Mouse (Mus musculus) hindbrain, embryonic 11.5 days (tissue): ENCODE measurements at regions not wholly inside any gene's neighbourhood (a gene's known extent, or its start where the extent isn't known, plus 50 kb on each side); places are given as distances from the start of the nearest gene placed in this dataset.

Source experiments
- ATAC-seq: fragments of 200-750 bp; cut with Nextera tagmentation; 2 replicates; pipeline ENCODE4 v1.8.0; 2017; ENCODE audit warnings: mild to moderate bottlenecking, moderate TSS enrichment, moderate library complexity; ENCODE audit not compliant: low FRiP score
- DNase-seq: peaks from one replicate; pipeline ENCODE4 v3.0.0-alpha.2; 2015; ENCODE audit warnings: low spot score
- H3K27ac ChIP-seq: fragments of 300-500 bp; sonication (generic); 2 replicates; pipeline ENCODE4 v1.5.1; 2014; ENCODE audit warnings: mild to moderate bottlenecking, low read depth, low read length
- H3K27me3 ChIP-seq: fragments of 300-500 bp; sonication (generic); 2 replicates; pipeline ENCODE4 v1.6.1; 2014; ENCODE audit warnings: mild to moderate bottlenecking, low read length, moderate library complexity, mixed read lengths; ENCODE audit not compliant: control insufficient read depth, insufficient read depth
- H3K36me3 ChIP-seq: fragments of 300-500 bp; sonication (generic); 2 replicates; pipeline ENCODE4 v1.6.1; 2014; ENCODE audit warnings: mild to moderate bottlenecking, low read length, moderate library complexity, mixed read lengths; ENCODE audit not compliant: control insufficient read depth, insufficient read depth
- H3K4me1 ChIP-seq: fragments of 300-500 bp; sonication (generic); replicated peaks from 2 replicates; pipeline ENCODE4 v1.6.1; 2014; ENCODE audit warnings: low read length, mixed read lengths; ENCODE audit not compliant: control insufficient read depth, insufficient read depth
- H3K4me2 ChIP-seq: fragments of 300-500 bp; sonication (generic); replicated peaks from 2 replicates; pipeline ENCODE4 v1.6.1; 2014; ENCODE audit warnings: mild to moderate bottlenecking, low read depth, low read length
- H3K4me3 ChIP-seq: fragments of 300-500 bp; sonication (generic); 2 replicates; pipeline ENCODE4 v1.5.1; 2014; ENCODE audit warnings: low read depth, low read length
- H3K9ac ChIP-seq: fragments of 300-500 bp; sonication (generic); 2 replicates; pipeline ENCODE4 v1.6.1; 2014; ENCODE audit warnings: low read depth, low read length
- H3K9me3 ChIP-seq: fragments of 300-500 bp; sonication (generic); 2 replicates; pipeline ENCODE4 v1.6.1; 2016; ENCODE audit warnings: low read length; ENCODE audit not compliant: control insufficient read depth
- WGBS: fragments of 180-500 bp; shearing (Covaris S2); extraction: QIAGEN DNeasy Blood & Tissue Kit; methylation state at CpG from one replicate; pipeline ENCODE4 v1.1.7; 2014; 5-methylcytosine and 5-hydroxymethylcytosine counted together

DNA sequence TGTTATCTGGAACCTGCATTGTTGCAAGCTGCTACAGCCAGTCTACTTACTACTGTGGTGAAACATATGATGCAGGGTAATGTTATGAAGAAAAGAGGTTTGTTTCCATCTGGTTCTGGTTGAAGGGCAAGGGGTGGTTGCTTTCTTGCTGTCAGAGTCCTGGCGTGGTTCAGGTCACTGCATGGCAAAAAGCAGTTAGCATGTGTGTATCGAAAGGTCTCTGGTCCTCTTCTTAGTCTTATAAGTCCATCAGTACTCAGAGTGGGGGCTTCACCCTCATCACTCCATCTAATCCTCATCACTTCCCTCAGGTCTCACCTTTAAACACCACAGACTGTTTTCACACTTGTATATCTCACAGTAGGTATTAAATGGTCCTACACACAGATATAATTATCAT lies 99.7 kb upstream of the Ranbp3l start:
- Histone ChIP-seq H3K4me3 (no peak overlapping the region), H3K4me1 (no peaks in the 10 kb centered on the region; the same call in 1 of the 2 replicates), H3K9me3 (no peaks in the 10 kb centered on the region), H3K27ac (no peak overlapping the region), H3K9ac (no peak overlapping the region), H3K36me3 (no peaks in the 10 kb centered on the region), H3K4me2 (no peak overlapping the region), H3K27me3 (no peaks in the 10 kb centered on the region)
- ATAC-seq (no peak), DNase-seq (no peak)
- WGBS = 82% methylated on average over 2 of the region's 2 CpGs

DNA sequence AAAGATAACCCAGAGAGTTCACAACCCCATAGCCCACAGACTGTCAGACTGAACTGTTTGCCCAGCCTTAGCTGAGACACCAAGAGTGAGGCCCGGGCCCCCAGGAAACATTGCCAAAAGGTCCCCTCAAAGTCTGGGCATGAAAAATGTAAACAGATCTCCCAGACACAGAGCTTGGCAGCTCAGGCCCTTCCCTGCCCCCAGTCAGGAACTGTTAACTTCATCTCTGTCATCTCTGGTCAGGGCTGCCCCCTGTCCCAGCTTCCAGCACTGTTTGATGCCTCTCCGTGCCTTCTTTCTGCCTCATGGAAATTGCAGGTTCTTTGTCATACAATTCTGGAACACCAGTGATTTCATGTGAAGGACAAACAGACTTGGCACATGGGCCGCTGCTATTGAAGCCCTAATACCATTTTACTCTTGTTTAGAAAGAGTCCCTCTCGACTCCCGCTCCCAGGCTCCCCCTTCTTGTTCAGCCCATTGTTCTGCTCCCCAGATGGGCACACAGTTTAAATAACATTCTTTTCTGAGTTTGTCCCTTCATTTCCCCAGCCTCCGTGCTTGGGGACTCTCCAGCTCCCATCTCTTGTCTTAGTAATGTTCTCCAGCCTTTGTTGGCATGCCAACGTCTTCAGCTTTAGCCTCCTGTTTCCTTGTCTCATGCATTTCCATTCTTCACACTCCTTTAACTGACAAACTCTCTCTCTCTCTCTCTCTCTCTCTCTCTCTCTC lies 100.4 kb upstream of the Ranbp3l start:
- Histone ChIP-seq H3K4me3 (no peak overlapping the region), H3K9me3 (no peaks in the 10 kb centered on the region), H3K9ac (no peak overlapping the region), H3K4me1 (no peaks in the 10 kb centered on the region; the same call in 1 of the 2 replicates), H3K36me3 (no peaks in the 10 kb centered on the region), H3K4me2 (no peak overlapping the region), H3K27me3 (no peaks in the 10 kb centered on the region), H3K27ac (no peak overlapping the region)
- DNase-seq = no peak
- 50% methylated on average over 7 of the region's 7 CpGs for WGBS
- ATAC-seq = no peak

DNA sequence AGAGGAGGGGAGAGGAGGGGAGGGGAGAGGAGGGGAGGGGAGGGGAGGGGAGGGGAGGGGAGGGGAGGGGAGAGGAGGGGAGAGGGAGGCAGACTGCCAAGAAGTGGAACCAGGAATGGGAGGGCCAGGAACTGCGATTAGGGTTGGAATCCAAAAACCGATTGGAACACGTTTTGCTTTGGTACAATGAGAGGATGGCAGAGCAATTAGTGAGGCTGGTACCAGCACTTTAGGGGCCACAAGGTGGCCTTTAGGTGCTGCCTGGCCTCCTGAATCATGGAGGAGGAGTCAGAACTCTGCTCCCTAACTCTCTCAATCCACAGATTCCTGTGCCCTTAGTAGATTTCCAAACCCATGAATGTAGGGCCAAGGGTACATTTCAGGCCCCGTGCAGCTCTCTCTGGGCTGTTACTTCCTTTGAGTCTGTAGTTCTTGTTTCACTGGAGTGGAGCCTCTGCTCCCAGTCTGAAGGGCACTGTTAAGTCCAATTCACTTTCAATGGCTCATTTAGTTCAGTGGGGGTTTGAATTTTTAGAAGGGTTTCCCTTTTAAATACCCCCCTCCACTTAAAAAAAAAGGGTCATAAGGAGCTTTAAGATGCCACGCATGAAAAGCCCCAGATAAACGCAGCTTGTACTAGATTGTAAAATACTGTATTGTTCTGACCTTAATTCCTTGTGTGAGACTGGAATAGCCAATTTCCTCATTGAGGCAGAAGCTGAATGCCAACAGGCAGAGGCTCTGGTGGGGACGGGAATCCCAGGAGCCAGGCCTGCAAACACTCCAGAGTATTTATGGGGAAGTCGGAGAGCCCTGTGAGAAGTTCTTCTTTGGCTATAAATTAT lies 102.4 kb upstream of the Ranbp3l start:
- Histone ChIP-seq H3K4me2 (no peak overlapping the region), H3K4me1 (no peaks in the 10 kb centered on the region; the same call in 1 of the 2 replicates), H3K4me3 (no peak overlapping the region), H3K9ac (no peak overlapping the region), H3K27me3 (no peaks in the 10 kb centered on the region), H3K36me3 (no peaks in the 10 kb centered on the region), H3K9me3 (no peaks in the 10 kb centered on the region), H3K27ac (no peak overlapping the region)
- ATAC-seq (no peak), DNase-seq (no peak)
- WGBS = 77% methylated on average over 8 of the region's 8 CpGs

- H3K4me2 ChIP-seq = no peak overlapping the region
- no peaks in the 10 kb centered on the region for H3K4me1 ChIP-seq
- ATAC-seq (0 out of 2 replicates have a peak, but pooled peaks have one; percentile 19), DNase-seq (no peak)
- H3K36me3 ChIP-seq = no peaks in the 10 kb centered on the region
- no peaks in the 10 kb centered on the region for H3K9me3 ChIP-seq
- H3K9ac ChIP-seq = no peak overlapping the region
- H3K27ac ChIP-seq = no peak overlapping the region
- 55% methylated on average over 11 of the region's 11 CpGs for WGBS
- no peak overlapping the region for H3K4me3 ChIP-seq
- no peaks in the 10 kb centered on the region for H3K27me3 ChIP-seq
These were observed 111.2 kb upstream of the Ranbp3l start for GRCm38 (mm10) chr15:8856419-8857084.

- Histone ChIP-seq H3K27me3 (no peaks in the 10 kb centered on the region), H3K4me3 (no peak overlapping the region), H3K9ac (no peak overlapping the region), H3K36me3 (no peaks in the 10 kb centered on the region), H3K4me2 (no peak overlapping the region), H3K4me1 (no peaks in the 10 kb centered on the region), H3K9me3 (no peaks in the 10 kb centered on the region), H3K27ac (no peak overlapping the region)
- no peak for ATAC-seq
- no peak for DNase-seq
- 90% methylated on average over 3 of the region's 3 CpGs for WGBS
These were observed 112.2 kb upstream of the Ranbp3l start for GRCm38 (mm10) chr15:8855511-8855910.

DNA sequence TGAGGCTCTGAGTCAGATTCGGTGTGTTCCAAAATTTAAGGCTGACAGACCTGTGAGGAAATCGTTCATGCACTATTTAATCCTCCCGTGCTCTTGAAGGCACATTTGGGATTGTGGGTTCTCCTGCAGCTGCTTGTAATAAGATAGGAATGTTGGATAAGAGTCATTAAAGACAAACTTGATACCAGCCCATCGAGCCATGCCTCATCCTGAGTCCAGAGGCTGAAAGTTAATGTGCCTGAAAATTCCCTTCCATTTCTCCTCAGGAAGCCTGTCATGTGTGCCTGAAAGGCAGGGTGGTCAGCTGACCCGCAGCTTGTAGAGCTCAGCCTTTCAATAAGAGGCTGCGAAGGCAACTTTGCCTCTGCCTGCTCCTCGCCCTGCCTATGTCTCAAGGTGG lies 113.4 kb upstream of the Ranbp3l start:
- H3K36me3 ChIP-seq = no peaks in the 10 kb centered on the region
- H3K4me2 ChIP-seq = no peak overlapping the region
- H3K9me3 ChIP-seq = no peaks in the 10 kb centered on the region
- H3K27ac ChIP-seq = no peak overlapping the region
- H3K9ac ChIP-seq = no peak overlapping the region
- H3K4me3 ChIP-seq = no peak overlapping the region
- DNase-seq (no peak), ATAC-seq (no peak)
- no peaks in the 10 kb centered on the region for H3K27me3 ChIP-seq
- H3K4me1 ChIP-seq = no peaks in the 10 kb centered on the region
- WGBS = 71% methylated on average over 7 of the region's 7 CpGs

DNA sequence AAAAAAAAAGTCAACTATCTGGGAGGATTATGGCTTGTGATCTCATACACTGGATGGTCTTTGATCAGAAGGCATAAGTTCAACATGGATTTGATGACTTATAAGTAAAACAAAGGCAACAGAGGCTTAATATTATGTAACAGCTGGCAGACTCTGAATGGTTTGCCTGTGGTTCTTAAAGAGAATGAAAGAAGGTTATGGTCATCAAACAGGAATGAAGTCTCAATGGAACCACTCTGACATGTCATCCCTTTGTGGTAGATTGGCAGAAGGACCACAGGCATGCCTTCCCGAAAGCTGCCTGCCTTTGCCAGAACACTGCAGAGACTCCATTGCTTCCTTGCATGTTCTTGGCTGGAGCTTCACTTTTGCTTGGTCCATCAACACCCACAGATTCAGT lies 116.8 kb upstream of the Ranbp3l start:
- H3K9me3 ChIP-seq = no peaks in the 10 kb centered on the region
- H3K9ac ChIP-seq = no peak overlapping the region
- H3K4me2 ChIP-seq = no peak overlapping the region
- DNase-seq = no peak
- no peak for ATAC-seq
- H3K27me3 ChIP-seq = no peaks in the 10 kb centered on the region
- 96% methylated on average over 1 of the region's 1 CpGs for WGBS
- no peaks in the 10 kb centered on the region for H3K36me3 ChIP-seq
- no peak overlapping the region for H3K27ac ChIP-seq
- no peak overlapping the region for H3K4me3 ChIP-seq
- no peaks in the 10 kb centered on the region for H3K4me1 ChIP-seq

- H3K36me3 ChIP-seq = no peaks in the 10 kb centered on the region
- H3K27me3 ChIP-seq = no peaks in the 10 kb centered on the region
- DNase-seq = no peak
- H3K9me3 ChIP-seq = no peaks in the 10 kb centered on the region
- H3K27ac ChIP-seq = no peak overlapping the region
- H3K9ac ChIP-seq = no peak overlapping the region
- no peak overlapping the region for H3K4me2 ChIP-seq
- no peaks in the 10 kb centered on the region for H3K4me1 ChIP-seq
- no peak for ATAC-seq
- H3K4me3 ChIP-seq = no peak overlapping the region
- WGBS = 66% methylated on average over 5 of the region's 5 CpGs
These were observed 118.3 kb upstream of the Ranbp3l start for GRCm38 (mm10) chr15:8849413-8849812.
